Mouse (Mus musculus): ENCODE results near the gene Stat5a. TPM values are rescaled to one million over a fixed set of nuclear protein-coding genes. Genes with fewer than 3 reads are reported as not detected.

The Stat5a gene
- polyA plus RNA-seq (2012; ENCODE audit: low replicate concordance) = 23.5 and 32.6 TPM in 2 replicates

GRCm38 (mm10) chr11:100858935-100859578 is at the start of gene Stat5a:
Stat5a (plus strand) TSS chr11:100859351.

GRCm38 (mm10) chr11:100850038-100850777 is 8.9 kb upstream of the Stat5a start, which contains the start of gene Stat5b:
Stat5b (minus strand) TSS chr11:100850724.

Other genes starting within 250 kb of the Stat5a start
- gene Nkiras2, start 240.1 kb upstream of the Stat5a start, polyA plus RNA-seq (2012; ENCODE audit: low replicate concordance) = 28.6 and 48.1 TPM in 2 replicates
- 83.6 and 158 TPM in 2 replicates for gene Dnajc7, start 239.2 kb upstream of the Stat5a start, polyA plus RNA-seq (2012; ENCODE audit: low replicate concordance)
- gene Zfp385c, start 166.9 kb upstream of the Stat5a start, polyA plus RNA-seq (2012; ENCODE audit: low replicate concordance) = 0.10 and 1.0 TPM in 2 replicates
- 28.1 and 48.4 TPM in 2 replicates for gene Dhx58, start 155.1 kb upstream of the Stat5a start, polyA plus RNA-seq (2012; ENCODE audit: low replicate concordance)
- gene Kat2a, start 146.9 kb upstream of the Stat5a start, polyA plus RNA-seq (2012; ENCODE audit: low replicate concordance) = 43.0 and 46.2 TPM in 2 replicates
- gene Hspb9, start 145.5 kb upstream of the Stat5a start, polyA plus RNA-seq (2012; ENCODE audit: low replicate concordance) = 0.34 TPM in 1 of 2 replicates, not detected in the other
- gene Rab5c, start 121.1 kb upstream of the Stat5a start, polyA plus RNA-seq (2012; ENCODE audit: low replicate concordance) = 333 and 444 TPM in 2 replicates
- gene Kcnh4, start 99.4 kb upstream of the Stat5a start, polyA plus RNA-seq (2012; ENCODE audit: low replicate concordance) = 1.9 and 2.0 TPM in 2 replicates
- gene Hcrt, start 96.4 kb upstream of the Stat5a start, polyA plus RNA-seq (2012; ENCODE audit: low replicate concordance) = not detected in 2 replicates
- 10.9 and 12.2 TPM in 2 replicates for gene Ghdc, start 88.4 kb upstream of the Stat5a start, polyA plus RNA-seq (2012; ENCODE audit: low replicate concordance)
- gene Stat5b, start 8.6 kb upstream of the Stat5a start, polyA plus RNA-seq (2012; ENCODE audit: low replicate concordance) = 50.6 and 56.2 TPM in 2 replicates
- 79.6 and 120 TPM in 2 replicates for gene Stat3, start 80.2 kb downstream of the Stat5a start, polyA plus RNA-seq (2012; ENCODE audit: low replicate concordance)
- gene Cavin1, start 111.5 kb downstream of the Stat5a start, polyA plus RNA-seq (2012; ENCODE audit: low replicate concordance) = 0.99 and 2.9 TPM in 2 replicates
- gene Atp6v0a1, start 150.1 kb downstream of the Stat5a start, polyA plus RNA-seq (2012; ENCODE audit: low replicate concordance) = 44.2 and 52.4 TPM in 2 replicates
- gene Naglu, start 210.7 kb downstream of the Stat5a start, polyA plus RNA-seq (2012; ENCODE audit: low replicate concordance) = 14.9 and 32.1 TPM in 2 replicates
- gene Hsd17b1, start 219.1 kb downstream of the Stat5a start, polyA plus RNA-seq (2012; ENCODE audit: low replicate concordance) = 2.1 and 2.3 TPM in 2 replicates
- 20.7 and 25.1 TPM in 2 replicates for gene Coasy, start 223.2 kb downstream of the Stat5a start, polyA plus RNA-seq (2012; ENCODE audit: low replicate concordance)
- 17.8 and 27.4 TPM in 2 replicates for gene Mlx, start 227.9 kb downstream of the Stat5a start, polyA plus RNA-seq (2012; ENCODE audit: low replicate concordance)
- gene Psmc3ip, start 236.1 kb downstream of the Stat5a start, polyA plus RNA-seq (2012; ENCODE audit: low replicate concordance) = 4.1 and 8.0 TPM in 2 replicates